Mouse (Mus musculus) liver, embryonic 14.5 days (tissue): Measurements from ENCODE around the gene Inppl1.

Experiments
- CTCF ChIP-seq: IDR thresholded peaks from 2 replicates; pipeline ENCODE4 v1.5.1; 2016; ENCODE audit warnings: antibody characterized with exemption, low read depth, control low read depth
- EP300 ChIP-seq: IDR thresholded peaks from 2 replicates; pipeline ENCODE4 v1.6.1; 2016; ENCODE audit warnings: antibody characterized with exemption, low read depth

- TF ChIP-seq CTCF (no peak), EP300 (no peak)
Observed at GRCm38 (mm10) chr7:101875978-101876377, 37.9 kb upstream of the Inppl1 start.
